Comparison of ENCODE assay signal across 22 mouse cellular contexts in genomic region chr6:29580770-29581169, GRCm38 (mm10).
"Had no signal": no experiment of that assay in that cellular context is flagged by ENCODE, and none has a peak within 500 bp of the region (broad histone marks: within the 10 kb centered on the region; RNA-seq: fewer than 3 reads in every experiment).

No protein-coding gene starts in this region.

- H3K9me3 ChIP-seq: limb, embryonic 15.5 days; midbrain, embryonic 12.5 days; midbrain, embryonic 15.5 days; neural tube, embryonic 12.5 days; neural tube, embryonic 15.5 days had no signal

- H3K27me3 ChIP-seq: limb, embryonic 12.5 days; limb, embryonic 15.5 days; lung, embryonic 15.5 days; midbrain, embryonic 12.5 days; midbrain, embryonic 15.5 days; neural tube, embryonic 12.5 days; neural tube, embryonic 15.5 days had no signal

- H3K4me1 ChIP-seq: limb, embryonic 12.5 days; limb, embryonic 15.5 days; lung, embryonic 15.5 days; midbrain, embryonic 12.5 days; midbrain, embryonic 15.5 days; neural tube, embryonic 12.5 days; neural tube, embryonic 15.5 days had no signal

- ATAC-seq: intestine, embryonic 16.5 days; midbrain, embryonic 15.5 days had no signal

- H3K4me3 ChIP-seq: limb, embryonic 12.5 days; limb, embryonic 15.5 days; lung, embryonic 15.5 days; midbrain, embryonic 12.5 days; midbrain, embryonic 15.5 days; neural tube, embryonic 12.5 days; neural tube, embryonic 15.5 days had no signal

- H3K27ac ChIP-seq: kidney, postnatal 0 days; limb, embryonic 12.5 days; limb, embryonic 15.5 days; lung, embryonic 15.5 days; midbrain, embryonic 12.5 days; midbrain, embryonic 15.5 days; neural tube, embryonic 12.5 days; neural tube, embryonic 15.5 days; stomach, postnatal 0 days had no signal

- DNase-seq: kidney, adult 18-20 months; kidney, postnatal 36 days; left cerebral cortex, postnatal 4 days; lung, adult 18-20 months; lung, postnatal 10 days; lung, postnatal 36 days; right cerebral cortex, adult 18-20 months; right cerebral cortex, postnatal 14 days; right cerebral cortex, postnatal 4 days; thymus, adult 2 months; thymus, postnatal 14 days; thymus, postnatal 4 days had no signal

- H3K9ac ChIP-seq: limb, embryonic 12.5 days; limb, embryonic 15.5 days; lung, embryonic 15.5 days; midbrain, embryonic 12.5 days; midbrain, embryonic 15.5 days; neural tube, embryonic 12.5 days; neural tube, embryonic 15.5 days had no signal

- H3K4me2 ChIP-seq: limb, embryonic 12.5 days; limb, embryonic 15.5 days; lung, embryonic 15.5 days; midbrain, embryonic 12.5 days; midbrain, embryonic 15.5 days; neural tube, embryonic 12.5 days; neural tube, embryonic 15.5 days had no signal
